Mouse (Mus musculus) testis, adult 2 months (tissue): ENCODE measurements at regions not wholly inside any gene's neighbourhood (a gene's known extent, or its start where the extent isn't known, plus 50 kb on each side); places are given as distances from the start of the nearest gene placed in this dataset.

Experiments used
- H3K27ac ChIP-seq: fragments of 200-500 bp; 2 replicates; pipeline ENCODE4 v1.5.1; 2012; ENCODE audit warnings: low read depth, low read length; ENCODE audit not compliant: control insufficient read depth, insufficient read depth
- H3K27me3 ChIP-seq: fragments of 200-500 bp; 2 replicates; pipeline ENCODE4 v1.6.1; 2012; ENCODE audit warnings: mild to moderate bottlenecking, low read length, moderate library complexity; ENCODE audit not compliant: control insufficient read depth, insufficient read depth
- H3K36me3 ChIP-seq: fragments of 200-500 bp; 2 replicates; pipeline ENCODE4 v1.6.1; 2012; ENCODE audit warnings: mild to moderate bottlenecking, low read length; ENCODE audit not compliant: control insufficient read depth, insufficient read depth
- H3K4me1 ChIP-seq: fragments of 200-500 bp; 2 replicates; pipeline ENCODE4 v1.6.1; 2012; ENCODE audit warnings: low read length; ENCODE audit not compliant: control insufficient read depth, insufficient read depth
- H3K4me3 ChIP-seq: fragments of 200-500 bp; 2 replicates; pipeline ENCODE4 v1.5.1; 2012; ENCODE audit warnings: low read depth, mild to moderate bottlenecking, low read length, moderate library complexity, mixed read lengths; ENCODE audit not compliant: control insufficient read depth
- CTCF ChIP-seq: fragments of 200-500 bp; IDR thresholded peaks from 2 replicates; pipeline ENCODE4 v1.5.1; 2012; ENCODE audit warnings: low read depth, mild to moderate bottlenecking, inconsistent platforms, low read length, moderate library complexity; ENCODE audit not compliant: control insufficient read depth, insufficient read depth, insufficient replicate concordance
- POLR2A ChIP-seq: fragments of 200-500 bp; IDR thresholded peaks from 2 replicates; pipeline ENCODE4 v1.6.1; 2012; ENCODE audit warnings: low read depth, mild to moderate bottlenecking, inconsistent platforms, low read length, moderate library complexity; ENCODE audit not compliant: control insufficient read depth

GRCm38 (mm10) chr19:27564086-27564485, 134.5 kb upstream of the Pum3 start:
- TF ChIP-seq CTCF: no peak
- TF ChIP-seq POLR2A: no peak
- no peaks in the 10 kb centered on the region for H3K27me3 ChIP-seq
- no peak overlapping the region for H3K27ac ChIP-seq
- no peaks in the 10 kb centered on the region for H3K4me1 ChIP-seq
- H3K36me3 ChIP-seq: no peaks in the 10 kb centered on the region
- H3K4me3 ChIP-seq: no peak overlapping the region

- Histone ChIP-seq H3K4me1 (no peaks in the 10 kb centered on the region), H3K27ac (no peak overlapping the region), H3K27me3 (no peaks in the 10 kb centered on the region), H3K36me3 (no peaks in the 10 kb centered on the region), H3K4me3 (no peak overlapping the region)
- TF ChIP-seq POLR2A: no peak
Measured at GRCm38 (mm10) chr19:27563592-27563991, 134.0 kb upstream of the Pum3 start.

DNA sequence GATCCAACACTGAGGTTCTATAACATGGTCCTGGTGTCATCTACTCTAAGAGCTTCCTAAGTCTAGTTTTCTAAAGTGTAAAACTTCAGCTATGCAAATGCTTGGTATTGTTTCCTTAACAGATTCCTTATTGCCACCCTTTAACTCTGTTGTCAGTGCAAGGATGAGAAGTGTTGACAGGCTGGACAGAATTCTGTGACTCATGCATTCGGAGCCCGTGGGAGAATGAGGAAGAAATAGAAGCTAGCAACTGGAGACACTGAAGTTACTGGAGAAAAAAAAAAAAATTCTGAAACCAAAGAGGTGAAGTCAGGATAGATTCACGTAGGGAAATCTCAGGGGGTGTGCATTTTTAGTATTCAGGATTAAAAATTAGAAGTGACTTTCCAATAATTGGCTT, 128.6 kb upstream of the Pum3 start:
- H3K27ac ChIP-seq: no peak overlapping the region

DNA sequence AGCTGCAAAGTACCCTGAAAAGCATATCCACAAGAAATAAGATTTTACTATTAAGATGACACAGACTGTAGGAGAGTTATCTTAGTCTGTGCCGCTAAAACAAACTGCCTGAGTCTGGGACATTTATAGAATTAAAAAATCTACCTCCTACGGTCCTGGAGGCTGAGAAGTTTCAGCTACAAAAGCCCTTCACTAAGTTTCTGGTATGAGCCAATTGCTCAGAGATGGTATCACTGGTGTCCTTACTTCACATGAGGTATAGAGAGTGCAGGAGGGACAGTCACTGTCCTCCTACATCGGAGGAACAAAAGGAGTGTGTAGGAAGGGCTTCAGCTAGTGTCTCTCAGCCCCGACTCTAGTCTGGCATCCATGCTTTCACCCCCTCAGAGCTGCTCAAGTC, 127.1 kb upstream of the Pum3 start:
- Histone ChIP-seq H3K27ac (no peak overlapping the region), H3K27me3 (no peaks in the 10 kb centered on the region), H3K4me3 (no peak overlapping the region), H3K4me1 (no peaks in the 10 kb centered on the region), H3K36me3 (no peaks in the 10 kb centered on the region)
- TF ChIP-seq POLR2A (no peak), CTCF (no peak)

More for the DNA sequence above, 128.6 kb upstream of the Pum3 start:
- Histone ChIP-seq H3K36me3 (no peaks in the 10 kb centered on the region), H3K27me3 (no peaks in the 10 kb centered on the region), H3K4me3 (no peak overlapping the region), H3K4me1 (no peaks in the 10 kb centered on the region)
- no peak for TF ChIP-seq CTCF
- no peak for TF ChIP-seq POLR2A

DNA sequence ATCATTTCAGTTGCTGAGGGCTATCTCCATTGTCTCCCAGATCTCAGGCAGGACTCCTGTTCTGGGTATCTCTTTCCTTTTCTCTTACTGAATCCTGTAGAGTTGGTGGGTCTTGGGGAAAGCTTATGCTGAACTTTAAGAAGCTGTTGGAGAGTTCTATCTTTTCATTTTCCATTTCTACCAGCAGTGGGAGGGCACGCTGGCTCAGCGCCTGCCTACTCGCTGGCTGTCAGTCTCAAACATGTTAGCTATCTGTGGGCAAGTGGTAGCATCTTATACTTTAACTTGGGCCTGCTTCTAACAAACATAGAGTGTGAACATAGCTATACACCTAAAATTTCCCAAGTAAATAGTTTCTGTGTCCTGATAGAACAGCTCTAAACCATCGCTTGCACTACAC, 125.2 kb upstream of the Pum3 start:
- Histone ChIP-seq H3K4me3 (no peak overlapping the region), H3K36me3 (no peaks in the 10 kb centered on the region), H3K27me3 (no peaks in the 10 kb centered on the region), H3K27ac (no peak overlapping the region), H3K4me1 (no peaks in the 10 kb centered on the region)
- TF ChIP-seq POLR2A (no peak), CTCF (no peak)

- no peaks in the 10 kb centered on the region for H3K36me3 ChIP-seq
- H3K27ac ChIP-seq: no peak overlapping the region
- no peaks in the 10 kb centered on the region for H3K27me3 ChIP-seq
- TF ChIP-seq CTCF: no peak
- H3K4me3 ChIP-seq: no peak overlapping the region
- no peaks in the 10 kb centered on the region for H3K4me1 ChIP-seq
Measured at GRCm38 (mm10) chr19:27553266-27553665, 123.6 kb upstream of the Pum3 start.

- H3K27me3 ChIP-seq: no peaks in the 10 kb centered on the region
- H3K4me1 ChIP-seq: no peaks in the 10 kb centered on the region
- H3K4me3 ChIP-seq: no peak overlapping the region
- no peaks in the 10 kb centered on the region for H3K36me3 ChIP-seq
- no peak for TF ChIP-seq CTCF
- no peak for TF ChIP-seq POLR2A
- no peak overlapping the region for H3K27ac ChIP-seq
Measured at GRCm38 (mm10) chr19:27537746-27538145, 108.1 kb upstream of the Pum3 start.

- Histone ChIP-seq H3K27me3 (no peaks in the 10 kb centered on the region), H3K27ac (no peak overlapping the region), H3K4me1 (no peaks in the 10 kb centered on the region), H3K4me3 (no peak overlapping the region), H3K36me3 (no peaks in the 10 kb centered on the region)
- no peak for TF ChIP-seq POLR2A
- TF ChIP-seq CTCF: no peak
Measured at GRCm38 (mm10) chr19:27537066-27537465, 107.4 kb upstream of the Pum3 start.
